8 mouse cellular contexts compared by ENCODE assay signal in genomic region chr15:88837199-88837932, GRCm38 (mm10). TPM values are rescaled to one million over a fixed set of nuclear protein-coding genes. Genes with fewer than 3 reads are reported as not detected.
DNase-seq lines count a peak whose midpoint lies in the region; ATAC-seq and TF ChIP-seq lines count a peak whose summit lies in the region.

No protein-coding gene starts in this region.

- no peaks in the 10 kb centered on the region for H3K27me3 ChIP-seq in intestine, embryonic 14.5 days (replicated peaks; ENCODE audit: control insufficient read depth, insufficient read depth, low read length)
- H3K27me3 ChIP-seq in limb, embryonic 13.5 days, result no peaks in the 10 kb centered on the region
- H3K27me3 ChIP-seq in midbrain, embryonic 12.5 days, result peaks cover 26% of the 10 kb centered on the region; the same call in 1 of the 2 replicates
- no peaks in the 10 kb centered on the region for H3K27me3 ChIP-seq in thymus, adult 2 months (ENCODE audit: control insufficient read depth, insufficient read depth, low read length)

- peak overlapping the region; percentile 46 for H3K9ac ChIP-seq in intestine, embryonic 14.5 days (ENCODE audit: low read length)
- peak overlapping the region; percentile 58 for H3K9ac ChIP-seq in limb, embryonic 13.5 days
- peak overlapping the region; percentile 53 for H3K9ac ChIP-seq in midbrain, embryonic 12.5 days (replicated peaks)

- DNase-seq in left cerebral cortex, adult 18-20 months (ENCODE audit: low spot score in 2 of 2), result peak; percentile 43 to 56
- DNase-seq in left cerebral cortex, postnatal 4 days, result no peak
- DNase-seq in brain, adult 2 months (ENCODE audit: low read depth, low spot score), result peak; percentile 83
- peak; percentile 51 to 66 for DNase-seq in gastrocnemius, postnatal 36 days
- DNase-seq in intestine, embryonic 14.5 days (ENCODE audit: low spot score), result peak; percentile 89
- peak; percentile 38 for DNase-seq in thymus, adult 2 months

- TF ChIP-seq CTCF in thymus, adult 2 months (IDR thresholded peaks at IDR 0.05; ENCODE audit: borderline replicate concordance, control insufficient read depth, extremely low read depth, insufficient read depth, low read length, poor library complexity), result no peak

- no peak for TF ChIP-seq POLR2A in thymus, adult 2 months (IDR thresholded peaks at IDR 0.05; ENCODE audit: control insufficient read depth, extremely low read depth, insufficient read depth, low read length, poor library complexity)

- peak overlapping the region; percentile 66 for H3K27ac ChIP-seq in intestine, embryonic 14.5 days (ENCODE audit: low read depth)
- H3K27ac ChIP-seq in limb, embryonic 13.5 days, result 0 out of 2 replicates have a peak overlapping the region, but pooled peaks have one; percentile 10
- no peak overlapping the region for H3K27ac ChIP-seq in midbrain, embryonic 12.5 days (replicated peaks)
- no peak overlapping the region for H3K27ac ChIP-seq in thymus, adult 2 months (ENCODE audit: control insufficient read depth, insufficient read depth, low read length)

- H3K9me3 ChIP-seq in intestine, embryonic 14.5 days (ENCODE audit: control insufficient read depth, low read length), result no peaks in the 10 kb centered on the region
- H3K9me3 ChIP-seq in limb, embryonic 13.5 days, result no peaks in the 10 kb centered on the region
- H3K9me3 ChIP-seq in midbrain, embryonic 12.5 days, result no peaks in the 10 kb centered on the region

- under 1% methylated on average over 39 of the region's 39 CpGs for WGBS in intestine, embryonic 14.5 days
- 1% methylated on average over 39 of the region's 39 CpGs for WGBS in limb, embryonic 13.5 days
- WGBS in midbrain, embryonic 12.5 days, result under 1% methylated on average over 39 of the region's 39 CpGs
- 1% methylated on average over 39 of the region's 39 CpGs for WGBS in thymus, adult 2 months

- no peaks in the 10 kb centered on the region for H3K36me3 ChIP-seq in intestine, embryonic 14.5 days (ENCODE audit: control insufficient read depth, insufficient read depth, low read length)
- H3K36me3 ChIP-seq in limb, embryonic 13.5 days, result no peaks in the 10 kb centered on the region
- no peaks in the 10 kb centered on the region for H3K36me3 ChIP-seq in midbrain, embryonic 12.5 days
- no peaks in the 10 kb centered on the region for H3K36me3 ChIP-seq in thymus, adult 2 months (ENCODE audit: control insufficient read depth, insufficient read depth, low read length)

- peaks cover 27% of the 10 kb centered on the region for H3K4me1 ChIP-seq in intestine, embryonic 14.5 days (replicated peaks; ENCODE audit: control insufficient read depth, insufficient read depth, low read length)
- H3K4me1 ChIP-seq in limb, embryonic 13.5 days, result peaks cover 46% of the 10 kb centered on the region
- peaks cover 25% of the 10 kb centered on the region for H3K4me1 ChIP-seq in midbrain, embryonic 12.5 days
- H3K4me1 ChIP-seq in thymus, adult 2 months (replicated peaks; ENCODE audit: control insufficient read depth, insufficient read depth, low read length), result peaks cover 10% of the 10 kb centered on the region

- intact Hi-C loops in left cerebral cortex, postnatal 4 days (cut with DNase I), result no loop called here
- intact Hi-C loops in gastrocnemius, postnatal 36 days (cut with DNase I), result loop anchor here (2.0 kb wide), 1 partner anchor 25 kb away; the partner anchor contains the start of gene Pim3

- peak overlapping the region; percentile 47 for H3K4me3 ChIP-seq in intestine, embryonic 14.5 days (ENCODE audit: low read depth, low read length)
- peak overlapping the region; percentile 46 for H3K4me3 ChIP-seq in limb, embryonic 13.5 days
- peak overlapping the region; percentile 45 for H3K4me3 ChIP-seq in midbrain, embryonic 12.5 days
- H3K4me3 ChIP-seq in thymus, adult 2 months (ENCODE audit: control insufficient read depth, insufficient read depth, low read length), result peak overlapping the region; percentile 61

- peak; percentile 84 for ATAC-seq in intestine, embryonic 14.5 days (replicated peaks; ENCODE audit: low FRiP score, low TSS enrichment, low read depth)
- peak; percentile 15; the same call in 1 of the 2 replicates for ATAC-seq in limb, embryonic 13.5 days (ENCODE audit: low FRiP score, low read depth)
- ATAC-seq in midbrain, embryonic 12.5 days (ENCODE audit: low FRiP score, low read depth), result peak; percentile 42

- H3K4me2 ChIP-seq in intestine, embryonic 14.5 days (ENCODE audit: low read length), result peak overlapping the region; percentile 86
- peak overlapping the region; percentile 70 for H3K4me2 ChIP-seq in limb, embryonic 13.5 days (replicated peaks)
- peak overlapping the region; percentile 81 for H3K4me2 ChIP-seq in midbrain, embryonic 12.5 days (replicated peaks)

RNA-seq across cellular contexts. Expression of gene Creld2, which starts 17.9 kb away (rescaled TPM):
- total RNA-seq in left cerebral cortex, adult 18-20 months (2021), result 10 to 100 TPM; 26.6 to 33.3 TPM
- total RNA-seq in left cerebral cortex, postnatal 4 days (2021), result 10 to 100 TPM; 26.2 to 35.6 TPM
- 1 to 10 TPM; 6.6 to 8.9 TPM for total RNA-seq in gastrocnemius, postnatal 36 days (2021)
- 79.9 and 95.1 TPM in 2 replicates for polyA plus RNA-seq in intestine, embryonic 14.5 days (2014; fragmentation: Nextera tagmentation; extraction: Ambion mirVana)
- 83.4 and 86.1 TPM in 2 replicates for polyA plus RNA-seq in limb, embryonic 13.5 days (2015; fragmentation: Nextera tagmentation; extraction: Ambion mirVana)
- polyA plus RNA-seq in midbrain, embryonic 12.5 days (2016; fragmentation: Nextera tagmentation; extraction: Ambion mirVana), result 58.8 and 62.5 TPM in 2 replicates
- polyA plus RNA-seq in thymus, adult 2 months (2012; rRNA removed), result 38.3 and 45.1 TPM in 2 replicates

RNA-seq across cellular contexts. Expression of gene Alg12, which starts 18.2 kb away (rescaled TPM):
- 10 to 100 TPM; 13.0 to 13.6 TPM for total RNA-seq in left cerebral cortex, adult 18-20 months (2021)
- total RNA-seq in left cerebral cortex, postnatal 4 days (2021), result 10 to 100 TPM; 10.1 to 11.5 TPM
- total RNA-seq in gastrocnemius, postnatal 36 days (2021), result 1 to 10 TPM; 3.6 to 3.7 TPM
- polyA plus RNA-seq in intestine, embryonic 14.5 days (2014; fragmentation: Nextera tagmentation; extraction: Ambion mirVana), result 11.8 and 13.6 TPM in 2 replicates
- polyA plus RNA-seq in limb, embryonic 13.5 days (2015; fragmentation: Nextera tagmentation; extraction: Ambion mirVana), result 10.2 and 11.6 TPM in 2 replicates
- 8.3 and 9.3 TPM in 2 replicates for polyA plus RNA-seq in midbrain, embryonic 12.5 days (2016; fragmentation: Nextera tagmentation; extraction: Ambion mirVana)
- 25.1 and 27.1 TPM in 2 replicates for polyA plus RNA-seq in thymus, adult 2 months (2012; rRNA removed)

RNA-seq across cellular contexts. Expression of gene Pim3, which starts 24.6 kb away (rescaled TPM):
- 10 to 100 TPM; 36.3 to 45.9 TPM for total RNA-seq in left cerebral cortex, adult 18-20 months (2021)
- 10 to 100 TPM; 44.6 to 49.3 TPM for total RNA-seq in left cerebral cortex, postnatal 4 days (2021)
- total RNA-seq in gastrocnemius, postnatal 36 days (2021), result 10 to 100 TPM; 22.1 to 32.2 TPM
- polyA plus RNA-seq in intestine, embryonic 14.5 days (2014; fragmentation: Nextera tagmentation; extraction: Ambion mirVana), result 40.1 and 51.7 TPM in 2 replicates
- polyA plus RNA-seq in limb, embryonic 13.5 days (2015; fragmentation: Nextera tagmentation; extraction: Ambion mirVana), result 50.7 and 52.2 TPM in 2 replicates
- 41.4 and 49.3 TPM in 2 replicates for polyA plus RNA-seq in midbrain, embryonic 12.5 days (2016; fragmentation: Nextera tagmentation; extraction: Ambion mirVana)
- 35.8 and 46.3 TPM in 2 replicates for polyA plus RNA-seq in thymus, adult 2 months (2012; rRNA removed)

Comparison
In these comparisons a context has a peak if more than half of its experiments do, and no peak if none do; other contexts are left out.
1. ATAC-seq: peak in every context shown above with its lines; median percentile 84 in intestine, embryonic 14.5 days; 42 in midbrain, embryonic 12.5 days; 15 in limb, embryonic 13.5 days.
2. H3K27ac ChIP-seq: peak in intestine, embryonic 14.5 days (single experiment) and limb, embryonic 13.5 days (single experiment); none in midbrain, embryonic 12.5 days (single experiment) and thymus, adult 2 months (single experiment).
3. Peak in every context shown above with its lines, with median percentiles within 50 percentile points of each other: H3K4me2 ChIP-seq, H3K4me3 ChIP-seq and H3K9ac ChIP-seq.